Mouse (Mus musculus) liver, postnatal 0 days (tissue): ENCODE results near the gene Dhdh. TPM values are rescaled to one million over a fixed set of nuclear protein-coding genes. Genes with fewer than 3 reads are reported as not detected.

Source experiments
- ATAC-seq: fragments of 200-750 bp; cut with Nextera tagmentation; 2 replicates; pipeline ENCODE4 v1.8.0; 2017; ENCODE audit warnings: mild to moderate bottlenecking, moderate library complexity
- DNase-seq: peaks from one replicate; pipeline ENCODE4 v3.0.0-alpha.2; 2016
- H3K27ac ChIP-seq: fragments of 300-500 bp; sonication (generic); 2 replicates; pipeline ENCODE4 v1.5.1; 2014; ENCODE audit warnings: antibody characterized with exemption, moderate library complexity, mild to moderate bottlenecking, low read depth
- H3K27me3 ChIP-seq: fragments of 300-500 bp; sonication (generic); 2 replicates; pipeline ENCODE4 v1.6.1; 2014; ENCODE audit warnings: low read length, control low read depth, mixed read lengths; ENCODE audit not compliant: insufficient read depth
- H3K36me3 ChIP-seq: fragments of 300-500 bp; sonication (generic); replicated peaks from 2 replicates; pipeline ENCODE4 v1.6.1; 2014; ENCODE audit warnings: mild to moderate bottlenecking, control low read depth, low read length, moderate library complexity, mixed read lengths; ENCODE audit not compliant: insufficient read depth
- H3K4me1 ChIP-seq: fragments of 300-500 bp; sonication (generic); 2 replicates; pipeline ENCODE4 v1.6.1; 2014; ENCODE audit warnings: antibody characterized with exemption, mild to moderate bottlenecking, control low read depth; ENCODE audit not compliant: insufficient read depth
- H3K4me2 ChIP-seq: fragments of 300-500 bp; sonication (generic); 2 replicates; pipeline ENCODE4 v1.6.1; 2014; ENCODE audit warnings: low read depth, mild to moderate bottlenecking, low read length, moderate library complexity, mixed read lengths
- H3K4me3 ChIP-seq: fragments of 300-500 bp; sonication (generic); 2 replicates; pipeline ENCODE4 v1.5.1; 2014; ENCODE audit warnings: low read depth, low read length
- H3K9ac ChIP-seq: fragments of 300-500 bp; sonication (generic); replicated peaks from 2 replicates; pipeline ENCODE4 v1.6.1; 2014; ENCODE audit warnings: mild to moderate bottlenecking, moderate library complexity
- H3K9me3 ChIP-seq: fragments of 300-500 bp; sonication (generic); 2 replicates; pipeline ENCODE4 v1.6.1; 2016; ENCODE audit warnings: mild to moderate bottlenecking, control low read depth, low read length, mixed read lengths
- CTCF ChIP-seq: sonication (generic); IDR thresholded peaks from 2 replicates; pipeline ENCODE4 v1.5.1; 2016; ENCODE audit warnings: antibody characterized with exemption, low read depth
- EP300 ChIP-seq: IDR thresholded peaks from 2 replicates; pipeline ENCODE4 v1.6.1; 2016; ENCODE audit warnings: antibody characterized with exemption, low read depth, mild to moderate bottlenecking
- WGBS: fragments of 180-500 bp; shearing (Covaris S2); extraction: QIAGEN DNeasy Blood & Tissue Kit; methylation state at CpG from one replicate; pipeline ENCODE4 v1.1.7; 2014; ENCODE audit not compliant: insufficient replicate concordance; 5-methylcytosine and 5-hydroxymethylcytosine counted together
- polyA plus RNA-seq: library from polyadenylated mRNA; unstranded; fragments of >200 nt; fragmentation: Nextera tagmentation; extraction: Ambion mirVana; gene quantifications from 2 replicates; pipeline ENCODE4 v1.2.1, GENCODE M21; 2015

Gene Dhdh
- polyA plus RNA-seq, 1 experiment from 2014 or later = 9.5 TPM

GRCm38 (mm10) chr7:45454971-45455370, 33.6 kb downstream of the Dhdh start:
- Histone ChIP-seq H3K4me2 (no peak overlapping the region), H3K9me3 (no peaks in the 10 kb centered on the region), H3K36me3 (peaks cover 28% of the 10 kb centered on the region), H3K9ac (no peak overlapping the region), H3K27me3 (no peaks in the 10 kb centered on the region), H3K27ac (no peak overlapping the region), H3K4me3 (no peak overlapping the region), H3K4me1 (peaks cover 18% of the 10 kb centered on the region)
- no peak for DNase-seq
- WGBS = 89% methylated on average over 15 of the region's 15 CpGs
- no peak for ATAC-seq
- TF ChIP-seq CTCF (no peak), EP300 (no peak)

- Histone ChIP-seq H3K36me3 (peaks cover 15% of the 10 kb centered on the region; the same call in 1 of the 2 replicates), H3K27me3 (no peaks in the 10 kb centered on the region), H3K9me3 (no peaks in the 10 kb centered on the region), H3K27ac (no peak overlapping the region), H3K9ac (no peak overlapping the region), H3K4me2 (no peak overlapping the region), H3K4me3 (no peak overlapping the region), H3K4me1 (no peaks in the 10 kb centered on the region)
- ATAC-seq = peak; percentile 80
- peak; percentile 89 for DNase-seq
- 58% methylated on average over 23 of the region's 23 CpGs for WGBS
- TF ChIP-seq CTCF (peak; percentile 96), EP300 (no peak)
These were observed 37.1 kb downstream of the Dhdh start for GRCm38 (mm10) chr7:45451344-45451982.

GRCm38 (mm10) chr7:45449974-45450373, 38.6 kb downstream of the Dhdh start:
- no peaks in the 10 kb centered on the region for H3K4me1 ChIP-seq
- ATAC-seq = no peak
- H3K9me3 ChIP-seq = no peaks in the 10 kb centered on the region
- no peak overlapping the region for H3K4me2 ChIP-seq
- peaks cover 13% of the 10 kb centered on the region; the same call in 1 of the 2 replicates for H3K36me3 ChIP-seq
- 86% methylated on average over 1 of the region's 1 CpGs for WGBS
- TF ChIP-seq CTCF = no peak
- no peak for TF ChIP-seq EP300
- DNase-seq = no peak
- H3K4me3 ChIP-seq = no peak overlapping the region
- H3K27ac ChIP-seq = no peak overlapping the region
- H3K9ac ChIP-seq = no peak overlapping the region
- no peaks in the 10 kb centered on the region for H3K27me3 ChIP-seq

- no peak overlapping the region for H3K27ac ChIP-seq
- ATAC-seq = peak; percentile 66
These were observed 41.1 kb downstream of the Dhdh start for GRCm38 (mm10) chr7:45447325-45447990.

GRCm38 (mm10) chr7:45446589-45446988, 42.0 kb downstream of the Dhdh start:
- H3K27ac ChIP-seq = no peak overlapping the region
- no peak overlapping the region for H3K9ac ChIP-seq
- ATAC-seq = no peak
- H3K36me3 ChIP-seq = peaks cover 30% of the 10 kb centered on the region
- no peak for DNase-seq
- H3K4me3 ChIP-seq = no peak overlapping the region
- no peaks in the 10 kb centered on the region for H3K9me3 ChIP-seq
- no peak overlapping the region for H3K4me2 ChIP-seq
- no peaks in the 10 kb centered on the region for H3K4me1 ChIP-seq
- TF ChIP-seq CTCF (no peak), EP300 (no peak)
- H3K27me3 ChIP-seq = no peaks in the 10 kb centered on the region

More at GRCm38 (mm10) chr7:45447325-45447990, 41.1 kb downstream of the Dhdh start:
- H3K9me3 ChIP-seq = no peaks in the 10 kb centered on the region
- no peaks in the 10 kb centered on the region for H3K27me3 ChIP-seq
- TF ChIP-seq EP300 = no peak
- peak; percentile 67 for TF ChIP-seq CTCF
- 31% methylated on average over 11 of the region's 11 CpGs for WGBS
- H3K36me3 ChIP-seq = peaks cover 27% of the 10 kb centered on the region
- DNase-seq = peak; percentile 61
- no peak overlapping the region for H3K4me3 ChIP-seq
- no peak overlapping the region for H3K4me2 ChIP-seq
- no peak overlapping the region for H3K9ac ChIP-seq
- no peaks in the 10 kb centered on the region for H3K4me1 ChIP-seq

- ATAC-seq (no peak), DNase-seq (no peak)
- Histone ChIP-seq H3K4me2 (no peak overlapping the region), H3K4me1 (no peaks in the 10 kb centered on the region), H3K27ac (no peak overlapping the region), H3K27me3 (no peaks in the 10 kb centered on the region), H3K36me3 (peaks cover 43% of the 10 kb centered on the region), H3K9ac (no peak overlapping the region), H3K4me3 (no peak overlapping the region), H3K9me3 (no peaks in the 10 kb centered on the region)
- TF ChIP-seq CTCF = no peak
- TF ChIP-seq EP300 = no peak
- 67% methylated on average over 22 of the region's 22 CpGs for WGBS
These were observed 44.8 kb downstream of the Dhdh start for GRCm38 (mm10) chr7:45443526-45444420.
